Mouse (Mus musculus) thymus, adult 2 months (tissue): ENCODE data around the gene Macrod2. TPM values are rescaled to one million over a fixed set of nuclear protein-coding genes. Genes with fewer than 3 reads are reported as not detected.

Experiments used
- DNase-seq: peaks from one replicate; pipeline ENCODE4 v3.0.0; 2021
- H3K27ac ChIP-seq: fragments of 200-500 bp; 2 replicates; pipeline ENCODE4 v1.5.1; 2012; ENCODE audit warnings: low read length, control low read depth; ENCODE audit not compliant: control insufficient read depth, insufficient read depth
- H3K27me3 ChIP-seq: fragments of 200-500 bp; 2 replicates; pipeline ENCODE4 v1.6.1; 2012; ENCODE audit warnings: mild to moderate bottlenecking, low read length, moderate library complexity, mixed read lengths; ENCODE audit not compliant: control insufficient read depth, insufficient read depth
- H3K36me3 ChIP-seq: fragments of 200-500 bp; 2 replicates; pipeline ENCODE4 v1.6.1; 2012; ENCODE audit warnings: mild to moderate bottlenecking, low read length, moderate library complexity; ENCODE audit not compliant: control insufficient read depth, insufficient read depth
- H3K4me1 ChIP-seq: fragments of 200-500 bp; replicated peaks from 2 replicates; pipeline ENCODE4 v1.6.1; 2012; ENCODE audit warnings: low read length; ENCODE audit not compliant: control insufficient read depth, insufficient read depth
- H3K4me3 ChIP-seq: fragments of 200-500 bp; 2 replicates; pipeline ENCODE4 v1.5.1; 2012; ENCODE audit warnings: mild to moderate bottlenecking, low read length, control low read depth, moderate library complexity; ENCODE audit not compliant: control insufficient read depth, insufficient read depth
- CTCF ChIP-seq: fragments of 200-500 bp; IDR thresholded peaks from 2 replicates; pipeline ENCODE4 v1.5.1; 2012; ENCODE audit warnings: mild to moderate bottlenecking, control low read depth, low read length, moderate library complexity, borderline replicate concordance; ENCODE audit not compliant: control insufficient read depth, poor library complexity, insufficient read depth; ENCODE audit errors: extremely low read depth
- POLR2A ChIP-seq: fragments of 200-500 bp; IDR thresholded peaks from 2 replicates; pipeline ENCODE4 v1.6.1; 2012; ENCODE audit warnings: mild to moderate bottlenecking, low read length, control low read depth, moderate library complexity; ENCODE audit not compliant: control insufficient read depth, poor library complexity, insufficient read depth; ENCODE audit errors: extremely low read depth
- WGBS: fragments of 180-500 bp; shearing (Covaris S2); methylation state at CpG from one replicate; pipeline ENCODE4 v1.1.7; 2018; 5-methylcytosine and 5-hydroxymethylcytosine counted together
- polyA plus RNA-seq: library from polyadenylated mRNA; depleted of rRNA; stranded (reverse); fragments of >200 nt; gene quantifications from 2 replicates; pipeline ENCODE4 v1.2.3, GENCODE M21; 2012

Gene Macrod2
- polyA plus RNA-seq, 1 experiment, result 2.3 TPM

GRCm38 (mm10) chr2:142294831-142295230 is 1899.7 kb downstream of the Macrod2 start:
- H3K27me3 ChIP-seq, result no peaks in the 10 kb centered on the region
- no peaks in the 10 kb centered on the region for H3K36me3 ChIP-seq
- DNase-seq, result no peak
- H3K4me3 ChIP-seq, result no peak overlapping the region
- 89% methylated on average over 4 of the region's 4 CpGs for whole genome bisulfite sequencing
- TF ChIP-seq CTCF (no peak), POLR2A (no peak)
- no peak overlapping the region for H3K27ac ChIP-seq
- no peaks in the 10 kb centered on the region for H3K4me1 ChIP-seq

- Histone ChIP-seq H3K27ac (no peak overlapping the region), H3K27me3 (no peaks in the 10 kb centered on the region), H3K4me3 (no peak overlapping the region), H3K4me1 (no peaks in the 10 kb centered on the region), H3K36me3 (no peaks in the 10 kb centered on the region)
- no peak for TF ChIP-seq CTCF
- no peak for TF ChIP-seq POLR2A
- no peak for DNase-seq
- 70% methylated on average over 2 of the region's 2 CpGs for WGBS
Measured at GRCm38 (mm10) chr2:142303098-142303911, 1908.2 kb downstream of the Macrod2 start.

- Histone ChIP-seq H3K4me1 (no peaks in the 10 kb centered on the region), H3K36me3 (no peaks in the 10 kb centered on the region), H3K27ac (no peak overlapping the region), H3K27me3 (no peaks in the 10 kb centered on the region), H3K4me3 (no peak overlapping the region)
- WGBS, result 69% methylated on average over 2 of the region's 2 CpGs
- TF ChIP-seq POLR2A (no peak), CTCF (no peak)
- no peak for DNase-seq
Measured at GRCm38 (mm10) chr2:142303912-142304182, 1908.7 kb downstream of the Macrod2 start.

- Histone ChIP-seq H3K27me3 (no peaks in the 10 kb centered on the region), H3K27ac (no peak overlapping the region), H3K4me1 (no peaks in the 10 kb centered on the region), H3K4me3 (no peak overlapping the region), H3K36me3 (no peaks in the 10 kb centered on the region)
- 89% methylated on average over 3 of the region's 3 CpGs for WGBS
- DNase-seq, result no peak
- TF ChIP-seq POLR2A, result no peak
- TF ChIP-seq CTCF, result no peak
Measured at GRCm38 (mm10) chr2:142323158-142323557, 1928.0 kb downstream of the Macrod2 start.

GRCm38 (mm10) chr2:142326737-142327136 is 1931.6 kb downstream of the Macrod2 start:
- DNase-seq, result no peak
- Histone ChIP-seq H3K27me3 (no peaks in the 10 kb centered on the region), H3K4me3 (no peak overlapping the region), H3K4me1 (no peaks in the 10 kb centered on the region), H3K36me3 (no peaks in the 10 kb centered on the region), H3K27ac (no peak overlapping the region)
- no peak for TF ChIP-seq POLR2A
- TF ChIP-seq CTCF, result no peak
- 89% methylated on average over 3 of the region's 3 CpGs for WGBS

GRCm38 (mm10) chr2:142329761-142330160 is 1934.7 kb downstream of the Macrod2 start:
- 79% methylated on average over 7 of the region's 7 CpGs for WGBS
- H3K27me3 ChIP-seq, result no peaks in the 10 kb centered on the region
- no peak overlapping the region for H3K4me3 ChIP-seq
- no peak for DNase-seq
- no peaks in the 10 kb centered on the region for H3K36me3 ChIP-seq
- H3K4me1 ChIP-seq, result no peaks in the 10 kb centered on the region
- TF ChIP-seq CTCF (no peak), POLR2A (no peak)
- H3K27ac ChIP-seq, result no peak overlapping the region
